Mouse (Mus musculus) midbrain, postnatal 0 days (tissue): ENCODE measurements around the gene Tyms. TPM values are rescaled to one million over a fixed set of nuclear protein-coding genes. Genes with fewer than 3 reads are reported as not detected.

Experiments
- ATAC-seq: fragments of 200-750 bp; cut with Nextera tagmentation; 2 replicates; pipeline ENCODE4 v1.8.0; 2017; ENCODE audit warnings: moderate number of reproducible peaks, mild to moderate bottlenecking, moderate TSS enrichment, moderate library complexity; ENCODE audit not compliant: low FRiP score
- DNase-seq: peaks from one replicate; pipeline ENCODE4 v3.0.0-alpha.2; 2015; ENCODE audit warnings: low spot score
- H3K27ac ChIP-seq: fragments of 300-500 bp; sonication (generic); 2 replicates; pipeline ENCODE4 v1.5.1; 2014; ENCODE audit warnings: low read depth, mild to moderate bottlenecking, low read length, mixed read lengths
- H3K27me3 ChIP-seq: fragments of 300-500 bp; sonication (generic); 2 replicates; pipeline ENCODE4 v1.6.1; 2014; ENCODE audit warnings: low read length, control low read depth, mixed read lengths; ENCODE audit not compliant: insufficient read depth
- H3K36me3 ChIP-seq: fragments of 300-500 bp; sonication (generic); 2 replicates; pipeline ENCODE4 v1.6.1; 2014; ENCODE audit warnings: low read length, control low read depth, mixed read lengths; ENCODE audit not compliant: insufficient read depth
- H3K4me1 ChIP-seq: fragments of 300-500 bp; sonication (generic); 2 replicates; pipeline ENCODE4 v1.6.1; 2014; ENCODE audit warnings: mild to moderate bottlenecking, control low read depth, antibody characterized with exemption, low read length, mixed read lengths; ENCODE audit not compliant: insufficient read depth
- H3K4me2 ChIP-seq: fragments of 300-500 bp; sonication (generic); 2 replicates; pipeline ENCODE4 v1.6.1; 2014; ENCODE audit warnings: low read depth, mild to moderate bottlenecking, low read length, mixed read lengths; ENCODE audit not compliant: poor library complexity, severe bottlenecking
- H3K4me3 ChIP-seq: fragments of 300-500 bp; sonication (generic); 2 replicates; pipeline ENCODE4 v1.5.1; 2014; ENCODE audit warnings: low read depth, mild to moderate bottlenecking, low read length, moderate library complexity
- H3K9ac ChIP-seq: fragments of 300-500 bp; sonication (generic); replicated peaks from 2 replicates; pipeline ENCODE4 v1.6.1; 2014; ENCODE audit warnings: mild to moderate bottlenecking, low read length, moderate library complexity, mixed read lengths; ENCODE audit not compliant: poor library complexity, severe bottlenecking
- H3K9me3 ChIP-seq: fragments of 300-500 bp; sonication (generic); 2 replicates; pipeline ENCODE4 v1.6.1; 2016; ENCODE audit warnings: low read length, control low read depth
- CTCF ChIP-seq: IDR thresholded peaks from 2 replicates; pipeline ENCODE4 v1.5.1; 2016; ENCODE audit warnings: antibody characterized with exemption, mild to moderate bottlenecking
- WGBS: fragments of 180-500 bp; shearing (Covaris S2); extraction: QIAGEN DNeasy Blood & Tissue Kit; methylation state at CpG from one replicate; pipeline ENCODE4 v1.1.7; 2014; 5-methylcytosine and 5-hydroxymethylcytosine counted together
- polyA plus RNA-seq: library from polyadenylated mRNA; unstranded; fragments of >200 nt; fragmentation: Nextera tagmentation; extraction: Ambion mirVana; gene quantifications from 2 replicates; pipeline ENCODE4 v1.2.1, GENCODE M21; 2015
- total RNA-seq: library from RNA; depleted of rRNA; stranded (reverse); fragments of >200 nt; gene quantifications from 2 replicates; pipeline ENCODE4 v1.2.3, GENCODE M21; 2014

Gene Tyms
- total and polyA plus RNA-seq, 2 experiments from 2014 or later: 11.3 to 21.2 TPM

DNA sequence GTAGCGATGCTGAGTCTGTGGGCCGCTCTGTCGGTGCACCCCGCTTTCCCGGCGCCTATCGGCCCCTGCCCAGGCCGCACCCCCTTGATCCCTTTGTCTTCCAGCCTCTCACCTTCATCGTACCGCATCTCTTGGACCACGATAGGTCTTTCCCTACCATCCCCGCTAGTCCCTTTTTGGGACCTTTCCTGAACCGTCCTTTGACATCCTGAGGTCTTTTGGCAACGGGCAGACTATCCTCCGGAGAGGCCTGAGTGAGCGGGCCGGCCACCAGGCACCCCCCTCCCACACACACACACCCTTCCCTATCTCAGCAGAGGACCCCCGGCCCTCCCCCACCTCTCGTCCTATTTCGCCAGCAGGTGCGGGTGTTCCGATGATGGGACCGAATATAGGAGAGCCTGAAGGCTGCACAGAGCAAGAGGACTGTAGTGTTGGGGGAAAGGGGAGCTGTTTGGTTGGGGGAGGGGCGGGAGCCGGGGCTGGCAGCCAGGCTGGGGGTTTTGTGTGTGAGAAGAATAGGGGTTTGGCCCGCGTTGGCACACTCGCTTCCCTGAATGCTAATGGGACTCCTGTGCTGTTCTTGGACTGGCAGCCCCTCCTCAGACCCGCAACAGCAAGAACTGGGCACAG lies 32.4 kb upstream of the Tyms start, which contains the start of gene 3110082J24Rik:
Gene 3110082J24Rik (minus strand): TSS at position 419 of the 633 bp plus-strand sequence.
- 2% methylated on average over 29 of the region's 29 CpGs for WGBS
- Histone ChIP-seq H3K27me3 (no peaks in the 10 kb centered on the region), H3K36me3 (no peaks in the 10 kb centered on the region), H3K9ac (peak within 1 kb of the TSS; percentile 65), H3K9me3 (no peaks in the 10 kb centered on the region), H3K4me2 (peak within 1 kb of the TSS; percentile 99), H3K27ac (peak within 1 kb of the TSS; percentile 70), H3K4me3 (peak within 1 kb of the TSS; percentile 56), H3K4me1 (peaks cover 9% of the 10 kb centered on the region; the same call in 1 of the 2 replicates)
- ATAC-seq (peak; percentile 58), DNase-seq (peak; percentile 79)
- TF ChIP-seq CTCF: no peak

DNA sequence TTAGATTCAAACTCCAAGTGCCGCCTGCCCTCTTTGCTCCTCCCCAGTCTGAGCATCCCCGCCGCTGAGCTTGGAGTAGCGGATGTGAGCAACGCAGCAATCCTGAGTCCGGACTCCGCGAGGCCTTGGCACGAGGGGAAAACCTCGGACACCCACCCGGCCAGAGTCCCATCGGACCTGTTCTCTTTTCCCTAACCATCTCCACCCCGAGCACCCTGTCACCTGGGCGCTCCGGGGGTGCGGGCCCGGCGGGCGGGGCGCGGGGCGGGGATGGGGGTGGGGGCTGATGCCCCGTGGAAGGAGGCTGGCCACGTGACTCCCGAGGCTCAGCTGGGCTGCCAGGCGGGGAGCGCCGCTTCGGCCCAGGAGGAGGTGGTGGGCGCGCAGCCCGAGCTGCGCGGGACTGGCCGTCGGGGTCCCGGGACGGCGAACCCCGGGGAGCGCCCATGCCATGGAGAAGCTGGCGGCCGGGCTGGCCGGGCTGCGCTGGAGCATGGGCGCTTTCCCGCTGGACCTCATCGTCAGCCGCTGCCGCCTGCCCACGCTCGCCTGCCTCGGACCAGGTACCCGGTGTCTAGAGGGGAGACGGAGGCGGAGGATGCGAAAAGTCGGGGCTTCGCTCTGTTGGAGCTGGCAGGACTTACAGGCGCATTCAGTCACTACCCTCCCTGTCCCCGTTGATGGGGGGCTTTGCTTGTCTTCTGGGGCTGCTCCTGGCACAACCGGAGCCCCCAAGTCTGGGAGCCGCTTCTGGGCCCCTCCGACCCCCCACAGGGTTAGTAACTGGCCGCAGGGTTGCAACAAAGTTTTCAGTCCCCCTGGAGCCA lies 31.6 kb upstream of the Tyms start, which contains the start of gene Garem2:
Gene Garem2 (plus strand): TSS at position 321 of the 827 bp plus-strand sequence.
- no peaks in the 10 kb centered on the region for H3K36me3 ChIP-seq
- peak within 1 kb of the TSS; percentile 65 for H3K27ac ChIP-seq
- peak within 1 kb of the TSS; percentile 56 for H3K4me3 ChIP-seq
- WGBS: under 1% methylated on average over 56 of the region's 65 CpGs
- peak within 1 kb of the TSS; percentile 65 for H3K9ac ChIP-seq
- no peaks in the 10 kb centered on the region for H3K9me3 ChIP-seq
- DNase-seq (peak; percentile 52), ATAC-seq (peak; percentile 25; the same call in 1 of the 2 replicates)
- H3K27me3 ChIP-seq: no peaks in the 10 kb centered on the region
- H3K4me1 ChIP-seq: peaks cover 9% of the 10 kb centered on the region; the same call in 1 of the 2 replicates
- peak within 1 kb of the TSS; percentile 99 for H3K4me2 ChIP-seq
- no peak for TF ChIP-seq CTCF

DNA sequence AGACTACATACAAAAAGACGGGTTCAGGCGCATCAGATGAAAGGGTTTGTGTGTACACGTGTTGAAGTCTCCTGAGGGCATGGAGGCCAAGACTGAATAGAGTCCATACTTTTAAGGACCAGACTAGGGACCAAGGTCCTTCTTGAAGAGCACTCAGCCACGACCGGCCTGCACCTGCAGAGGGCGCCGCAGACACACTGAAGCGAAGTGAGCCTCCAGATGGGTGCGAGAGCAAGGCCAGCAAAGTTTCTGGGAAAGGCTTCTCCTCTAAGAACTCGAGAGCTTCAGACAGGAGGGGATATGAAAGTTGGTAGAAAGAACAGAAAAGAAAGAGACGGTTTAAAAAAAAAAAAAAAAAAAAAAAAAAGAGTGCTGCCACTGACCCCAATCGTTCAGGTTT lies 30.9 kb upstream of the Tyms start:
- TF ChIP-seq CTCF: peak; percentile 79
- Histone ChIP-seq H3K4me2 (peak overlapping the region; percentile 99), H3K4me1 (peaks cover 9% of the 10 kb centered on the region; the same call in 1 of the 2 replicates), H3K9me3 (no peaks in the 10 kb centered on the region), H3K36me3 (no peaks in the 10 kb centered on the region), H3K9ac (no peak overlapping the region), H3K4me3 (peak overlapping the region; percentile 56), H3K27me3 (no peaks in the 10 kb centered on the region), H3K27ac (no peak overlapping the region)
- DNase-seq (peak; percentile 76), ATAC-seq (no peak)
- WGBS: 3% methylated on average over 12 of the region's 12 CpGs

- Histone ChIP-seq H3K27me3 (no peaks in the 10 kb centered on the region), H3K4me2 (no peak overlapping the region), H3K9ac (no peak overlapping the region), H3K36me3 (no peaks in the 10 kb centered on the region), H3K27ac (no peak overlapping the region), H3K4me3 (no peak overlapping the region), H3K4me1 (peaks cover 9% of the 10 kb centered on the region; the same call in 1 of the 2 replicates), H3K9me3 (no peaks in the 10 kb centered on the region)
- WGBS: 86% methylated on average over 3 of the region's 3 CpGs
- no peak for DNase-seq
- no peak for ATAC-seq
- no peak for TF ChIP-seq CTCF
Observed at GRCm38 (mm10) chr5:30103340-30103739, 29.9 kb upstream of the Tyms start.

DNA sequence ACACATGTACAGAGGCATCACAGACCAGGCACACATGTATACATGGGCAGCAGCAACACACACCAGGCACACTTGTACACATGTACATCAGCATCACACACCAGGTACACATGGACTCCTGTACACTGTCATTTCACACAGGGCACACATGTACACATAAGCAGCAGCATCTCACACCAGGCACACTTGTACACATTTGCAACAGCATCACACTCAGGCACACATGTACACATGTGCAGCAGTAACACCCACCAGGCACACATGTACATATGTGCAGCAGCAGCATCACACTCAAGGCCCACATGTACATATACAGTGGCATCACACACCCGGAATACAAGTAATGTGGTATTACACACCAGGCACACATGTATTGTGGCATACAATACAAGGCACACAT lies 24.8 kb upstream of the Tyms start:
- DNase-seq: no peak
- Histone ChIP-seq H3K4me3 (no peak overlapping the region), H3K9me3 (no peaks in the 10 kb centered on the region), H3K27me3 (no peaks in the 10 kb centered on the region), H3K9ac (no peak overlapping the region), H3K36me3 (no peaks in the 10 kb centered on the region), H3K4me2 (no peak overlapping the region), H3K4me1 (no peaks in the 10 kb centered on the region), H3K27ac (no peak overlapping the region)
- no peak for TF ChIP-seq CTCF
- ATAC-seq: no peak
- 94% methylated on average over 1 of the region's 1 CpGs for WGBS

DNA sequence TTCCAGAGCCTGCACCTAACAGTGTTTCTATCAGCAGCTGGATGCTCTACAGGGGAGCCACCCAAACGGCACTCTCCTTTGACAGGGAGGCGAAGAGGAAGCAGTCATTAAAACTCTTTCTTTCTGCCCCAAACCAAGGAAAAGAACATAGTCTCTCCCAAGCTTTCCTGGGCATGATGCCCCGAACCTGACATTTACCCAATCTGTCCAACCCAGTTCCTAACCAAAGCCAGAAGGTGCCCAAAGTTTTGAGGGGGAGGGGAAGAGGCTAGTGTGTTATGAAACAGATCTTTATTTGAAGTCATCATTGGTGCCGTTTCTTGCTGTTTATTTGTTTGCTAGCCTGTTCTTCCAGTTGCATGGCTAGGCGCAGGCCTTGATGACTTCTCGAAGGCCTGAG lies 22.3 kb upstream of the Tyms start:
- no peak overlapping the region for H3K4me3 ChIP-seq
- H3K27me3 ChIP-seq: no peaks in the 10 kb centered on the region
- H3K27ac ChIP-seq: no peak overlapping the region
- WGBS: 77% methylated on average over 6 of the region's 6 CpGs
- H3K9me3 ChIP-seq: no peaks in the 10 kb centered on the region
- ATAC-seq: no peak
- no peak overlapping the region for H3K9ac ChIP-seq
- DNase-seq: no peak
- TF ChIP-seq CTCF: no peak
- H3K4me1 ChIP-seq: no peaks in the 10 kb centered on the region
- H3K36me3 ChIP-seq: no peaks in the 10 kb centered on the region
- H3K4me2 ChIP-seq: no peak overlapping the region
